Mouse (Mus musculus): ENCODE data around the gene Pde2a. TPM values are rescaled to one million over a fixed set of nuclear protein-coding genes. Genes with fewer than 3 reads are reported as not detected.
A peak's percentile ranks its signal among the peaks of the same experiment; 100 is the strongest.

Gene Pde2a
- total and polyA plus RNA-seq, 3 experiments = 0.08 to 0.40 TPM; not detected in 1

GRCm38 (mm10) chr7:101422646-101423045, 1.2 kb downstream of the Pde2a start:
- Histone ChIP-seq H3K4me2 (ENCODE audit: insufficient read depth, low read depth, poor library complexity, severe bottlenecking) (no peak overlapping the region), H3K9ac (ENCODE audit: insufficient read depth, low read depth) (no peak overlapping the region), H3K27ac (ENCODE audit: insufficient read depth, low read depth) (no peak overlapping the region), H3K36me3 (replicated peaks in 1 of 2; ENCODE audit: control insufficient read depth in 1 of 2, insufficient read depth in 1 of 2, low read length in 1 of 2) (peaks cover 0 to under 1% of the 10 kb centered on the region in 2 experiments), H3K4me3 (replicated peaks in 1 of 3; ENCODE audit: low read depth in 2 of 3, low read length in 2 of 3, poor library complexity in 1 of 3) (no peak overlapping the region), H3K27me3 (replicated peaks) (peaks cover 32% of the 10 kb centered on the region), H3K79me2 (replicated peaks; ENCODE audit: control insufficient read depth, extremely low read depth, insufficient read depth, poor library complexity, severe bottlenecking) (no peaks in the 10 kb centered on the region), H3K4me1 (ENCODE audit: control insufficient read depth in 1 of 2, insufficient read depth in 2 of 2) (peaks cover 5 to 11% of the 10 kb centered on the region in 2 experiments), H3K9me3 (replicated peaks; ENCODE audit: low read length) (no peaks in the 10 kb centered on the region)
- dilution Hi-C loops (cut with MboI; ENCODE audit: extremely low pct_ligation_motif_present, extremely low pct_unique_long_range_greater_than_20kb, low sequenced_read_pairs) (no loop called here), in situ Hi-C loops (cut with MboI; ENCODE audit: low pct_ligation_motif_present, low pct_unique_long_range_greater_than_20kb, low sequenced_read_pairs) (loop anchor here (25.0 kb wide), 1 partner anchor 90 kb away; no protein-coding TSS in a partner anchor)
- TF ChIP-seq MXI1 (IDR thresholded peaks at IDR 0.05; ENCODE audit: low read depth, low read length) (no peak), CHD1 (IDR thresholded peaks at IDR 0.05; ENCODE audit: low read depth, low read length) (no peak)
- no peak for DNase-seq (ENCODE audit: extremely low read depth)

GRCm38 (mm10) chr7:101423970-101424369, 2.5 kb downstream of the Pde2a start:
- H3K27me3 ChIP-seq (replicated peaks) = peaks cover 39% of the 10 kb centered on the region
- no peaks in the 10 kb centered on the region for H3K36me3 ChIP-seq (replicated peaks in 1 of 2; ENCODE audit: control insufficient read depth in 1 of 2, insufficient read depth in 1 of 2, low read length in 1 of 2)
- H3K4me3 ChIP-seq (replicated peaks in 1 of 3; ENCODE audit: low read depth in 2 of 3, low read length in 2 of 3, poor library complexity in 1 of 3) = no peak overlapping the region
- H3K9me3 ChIP-seq (replicated peaks; ENCODE audit: low read length) = no peaks in the 10 kb centered on the region
- H3K4me2 ChIP-seq (ENCODE audit: insufficient read depth, low read depth, poor library complexity, severe bottlenecking) = no peak overlapping the region
- peaks cover 5 to 11% of the 10 kb centered on the region in 2 experiments for H3K4me1 ChIP-seq (ENCODE audit: control insufficient read depth in 1 of 2, insufficient read depth in 2 of 2)
- in situ Hi-C loops (cut with MboI; ENCODE audit: low pct_ligation_motif_present, low pct_unique_long_range_greater_than_20kb, low sequenced_read_pairs) (loop anchor here (25.0 kb wide), 1 partner anchor 88 kb away; no protein-coding TSS in a partner anchor), dilution Hi-C loops (cut with MboI; ENCODE audit: extremely low pct_ligation_motif_present, extremely low pct_unique_long_range_greater_than_20kb, low sequenced_read_pairs) (no loop called here)
- no peak overlapping the region for H3K9ac ChIP-seq (ENCODE audit: insufficient read depth, low read depth)
- no peak overlapping the region for H3K27ac ChIP-seq (ENCODE audit: insufficient read depth, low read depth)
- no peaks in the 10 kb centered on the region for H3K79me2 ChIP-seq (replicated peaks; ENCODE audit: control insufficient read depth, extremely low read depth, insufficient read depth, poor library complexity, severe bottlenecking)
- DNase-seq (ENCODE audit: extremely low read depth) = no peak
- TF ChIP-seq USF2 (conservative IDR thresholded peaks at IDR 0.05; ENCODE audit: low read depth, low read length) = no peak
- no peak for TF ChIP-seq RCOR1 (conservative IDR thresholded peaks at IDR 0.05; ENCODE audit: low read depth, low read length)
- TF ChIP-seq USF1 (IDR thresholded peaks at IDR 0.05; ENCODE audit: low read depth, low read length) = no peak
- TF ChIP-seq MXI1 (IDR thresholded peaks at IDR 0.05; ENCODE audit: low read depth, low read length) = no peak
- no peak for TF ChIP-seq MAFK (IDR thresholded peaks at IDR 0.05; ENCODE audit: insufficient replicate concordance, low read length)
- no peak for TF ChIP-seq JUND (conservative IDR thresholded peaks at IDR 0.05; ENCODE audit: low read depth, low read length)
- no peak for TF ChIP-seq GABPA (IDR thresholded peaks at IDR 0.05; ENCODE audit: insufficient replicate concordance, low read depth, low read length)
- TF ChIP-seq ZKSCAN1 (IDR thresholded peaks at IDR 0.05; ENCODE audit: borderline replicate concordance, low read depth, low read length) = no peak
- no peak for TF ChIP-seq ZNF384 (IDR thresholded peaks at IDR 0.05; ENCODE audit: low read depth, low read length)
- TF ChIP-seq NELFE (IDR thresholded peaks at IDR 0.05; ENCODE audit: low read depth, low read length) = no peak
- TF ChIP-seq ZC3H11A (IDR thresholded peaks at IDR 0.05; ENCODE audit: low read depth, low read length) = no peak
- no peak for TF ChIP-seq PAX5 (IDR thresholded peaks at IDR 0.05; ENCODE audit: low read length)
- no peak for TF ChIP-seq TCF12 (IDR thresholded peaks at IDR 0.05; ENCODE audit: low read depth, low read length)

GRCm38 (mm10) chr7:101426692-101427091, 5.2 kb downstream of the Pde2a start:
- no peaks in the 10 kb centered on the region for H3K79me2 ChIP-seq (replicated peaks; ENCODE audit: control insufficient read depth, extremely low read depth, insufficient read depth, poor library complexity, severe bottlenecking)
- peaks cover 8 to 11% of the 10 kb centered on the region in 2 experiments for H3K4me1 ChIP-seq (ENCODE audit: control insufficient read depth in 1 of 2, insufficient read depth in 2 of 2)
- TF ChIP-seq HCFC1 (IDR thresholded peaks at IDR 0.05; ENCODE audit: low read depth, low read length) (peak; percentile 82), SIN3A (IDR thresholded peaks at IDR 0.05; ENCODE audit: low read length) (no peak)
- H3K9ac ChIP-seq (ENCODE audit: insufficient read depth, low read depth) = no peak overlapping the region
- in situ Hi-C loops (cut with MboI; ENCODE audit: low pct_ligation_motif_present, low pct_unique_long_range_greater_than_20kb, low sequenced_read_pairs) (no loop called here), dilution Hi-C loops (cut with MboI; ENCODE audit: extremely low pct_ligation_motif_present, extremely low pct_unique_long_range_greater_than_20kb, low sequenced_read_pairs) (no loop called here)
- no peaks in the 10 kb centered on the region for H3K9me3 ChIP-seq (replicated peaks; ENCODE audit: low read length)
- DNase-seq (ENCODE audit: extremely low read depth) = no peak
- H3K36me3 ChIP-seq (replicated peaks in 1 of 2; ENCODE audit: control insufficient read depth in 1 of 2, insufficient read depth in 1 of 2, low read length in 1 of 2) = no peaks in the 10 kb centered on the region
- no peak overlapping the region for H3K4me2 ChIP-seq (ENCODE audit: insufficient read depth, low read depth, poor library complexity, severe bottlenecking)
- no peak overlapping the region for H3K4me3 ChIP-seq (replicated peaks in 1 of 3; ENCODE audit: low read depth in 2 of 3, low read length in 2 of 3, poor library complexity in 1 of 3)
- no peak overlapping the region for H3K27ac ChIP-seq (ENCODE audit: insufficient read depth, low read depth)
- peaks cover 61% of the 10 kb centered on the region for H3K27me3 ChIP-seq (replicated peaks)

Data from CH12.LX (cell line).